Mouse (Mus musculus) hindbrain, embryonic 10.5 days (tissue): ENCODE data around the gene Arid4a. TPM values are rescaled to one million over a fixed set of nuclear protein-coding genes. Genes with fewer than 3 reads are reported as not detected.

ENCODE experiments used
- DNase-seq: peaks from one replicate; pipeline ENCODE4 v3.0.0-alpha.2; 2017; ENCODE audit warnings: low spot score
- H3K27ac ChIP-seq: fragments of 300-500 bp; sonication (generic); 2 replicates; pipeline ENCODE4 v1.5.1; 2016; ENCODE audit warnings: mild to moderate bottlenecking, moderate library complexity
- H3K27me3 ChIP-seq: fragments of 300-500 bp; sonication (generic); 2 replicates; pipeline ENCODE4 v1.6.1; 2016; ENCODE audit warnings: mild to moderate bottlenecking; ENCODE audit not compliant: poor library complexity, insufficient read depth, severe bottlenecking
- H3K36me3 ChIP-seq: fragments of 300-500 bp; sonication (generic); 2 replicates; pipeline ENCODE4 v1.6.1; 2016; ENCODE audit warnings: mild to moderate bottlenecking, moderate library complexity
- H3K4me1 ChIP-seq: fragments of 300-500 bp; sonication (generic); replicated peaks from 2 replicates; pipeline ENCODE4 v1.6.1; 2016; ENCODE audit warnings: mild to moderate bottlenecking
- H3K4me3 ChIP-seq: fragments of 300-500 bp; sonication (generic); 2 replicates; pipeline ENCODE4 v1.5.1; 2016; ENCODE audit warnings: mild to moderate bottlenecking, moderate library complexity
- H3K9me3 ChIP-seq: fragments of 300-500 bp; sonication (generic); 2 replicates; pipeline ENCODE4 v1.6.1; 2016; ENCODE audit warnings: mild to moderate bottlenecking, moderate library complexity
- WGBS: fragments of 180-500 bp; shearing (Covaris S2); methylation state at CpG from one replicate; pipeline ENCODE4 v1.1.7; 2016; 5-methylcytosine and 5-hydroxymethylcytosine counted together
- polyA plus RNA-seq: library from polyadenylated mRNA; unstranded; fragments of >200 nt; fragmentation: Nextera tagmentation; extraction: Ambion mirVana; gene quantifications from 2 replicates; pipeline ENCODE4 v1.2.1, GENCODE M21; 2016

The Arid4a gene
- polyA plus RNA-seq, 1 experiment from 2014 or later, result 21.6 TPM

DNA sequence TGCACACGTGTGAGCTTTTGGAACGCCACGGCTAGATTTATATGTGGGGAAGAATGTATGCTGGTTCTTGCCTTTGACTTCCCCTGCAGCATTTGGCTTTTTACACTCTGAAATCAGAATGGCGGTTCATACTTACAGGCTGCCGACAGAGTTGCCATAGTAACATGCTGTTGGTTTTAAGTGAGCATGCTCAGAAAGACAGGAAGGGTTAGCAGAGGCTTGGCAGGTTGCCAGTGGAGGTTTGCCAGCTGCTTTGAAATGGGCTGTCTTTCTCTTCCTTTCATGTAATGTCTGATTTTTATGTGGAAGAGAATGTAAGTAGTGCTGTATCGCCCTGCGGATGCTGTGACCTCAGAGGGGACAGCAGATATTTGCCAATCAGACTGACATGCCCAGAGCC lies 32.3 kb downstream of the Arid4a start:
- no peaks in the 10 kb centered on the region for H3K9me3 ChIP-seq

DNA sequence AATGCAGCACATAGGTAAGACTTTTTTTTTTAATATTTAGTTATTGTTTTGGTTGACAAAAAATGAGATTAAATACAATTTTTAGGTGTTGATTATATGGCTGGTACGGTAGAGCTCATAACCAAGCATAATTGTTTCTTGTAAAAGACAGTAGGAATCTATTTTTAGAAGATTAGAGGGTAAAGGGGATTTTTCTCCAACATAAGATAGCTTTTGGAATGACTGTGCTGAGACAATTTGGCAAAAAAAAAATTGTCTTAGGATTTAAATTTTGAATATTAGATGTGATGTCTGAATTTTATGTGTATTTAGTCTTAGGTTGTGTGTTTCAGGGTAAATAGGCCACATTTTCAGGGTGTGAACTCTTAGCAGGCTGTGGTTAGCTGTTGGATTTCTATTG lies 32.8 kb downstream of the Arid4a start:
- Histone ChIP-seq H3K4me1 (peaks cover 10% of the 10 kb centered on the region; the same call in 1 of the 2 replicates), H3K36me3 (peaks cover 36% of the 10 kb centered on the region), H3K27me3 (no peaks in the 10 kb centered on the region), H3K27ac (no peak overlapping the region), H3K4me3 (peak overlapping the region; percentile 30; the same call in 1 of the 2 replicates), H3K9me3 (no peaks in the 10 kb centered on the region)
- 93% methylated on average over 1 of the region's 1 CpGs for WGBS
- DNase-seq, result no peak

More for the DNA sequence above, 32.3 kb downstream of the Arid4a start:
- Histone ChIP-seq H3K4me3 (peak overlapping the region; percentile 30), H3K27ac (peak overlapping the region; percentile 77), H3K27me3 (no peaks in the 10 kb centered on the region), H3K36me3 (peaks cover 40% of the 10 kb centered on the region), H3K4me1 (peaks cover 10% of the 10 kb centered on the region; the same call in 1 of the 2 replicates)
- 66% methylated on average over 7 of the region's 7 CpGs for WGBS
- DNase-seq, result peak; percentile 57

DNA sequence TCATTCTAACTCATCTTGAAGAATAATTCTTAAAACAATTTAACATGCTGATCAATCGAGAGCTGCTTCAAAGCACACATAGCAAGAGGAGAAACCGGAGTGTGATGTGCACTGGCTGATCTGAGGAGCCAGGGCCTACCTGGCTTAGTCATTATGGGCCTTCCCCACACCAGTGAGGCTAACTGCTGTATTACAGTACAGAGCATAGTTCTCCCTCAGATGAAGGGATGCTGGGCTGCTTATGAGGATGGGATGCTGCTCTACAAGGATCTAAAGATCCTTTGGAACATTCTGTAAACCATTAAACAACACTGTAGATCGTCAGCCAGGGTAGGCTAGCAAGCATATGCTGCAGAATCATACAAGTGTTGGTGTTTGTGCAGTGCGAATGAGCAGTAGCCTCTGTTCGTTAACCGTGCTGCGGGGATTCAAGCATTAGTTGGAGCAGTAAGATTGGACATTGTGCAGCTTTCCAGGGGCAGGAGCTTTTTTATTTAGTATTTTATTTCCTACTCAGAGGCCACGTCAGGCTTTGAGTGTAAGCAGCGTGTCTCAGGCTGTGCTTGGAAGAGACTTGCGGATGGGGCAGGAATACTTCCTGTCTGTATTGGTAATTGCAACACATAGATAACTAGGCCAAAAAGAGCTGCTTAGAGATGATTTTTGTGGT lies 33.9 kb downstream of the Arid4a start:
- WGBS, result 92% methylated on average over 10 of the region's 10 CpGs
- Histone ChIP-seq H3K27me3 (no peaks in the 10 kb centered on the region), H3K9me3 (no peaks in the 10 kb centered on the region), H3K27ac (no peak overlapping the region), H3K4me3 (no peak overlapping the region), H3K4me1 (peaks cover 10% of the 10 kb centered on the region; the same call in 1 of the 2 replicates), H3K36me3 (peaks cover 33% of the 10 kb centered on the region)
- DNase-seq, result no peak

DNA sequence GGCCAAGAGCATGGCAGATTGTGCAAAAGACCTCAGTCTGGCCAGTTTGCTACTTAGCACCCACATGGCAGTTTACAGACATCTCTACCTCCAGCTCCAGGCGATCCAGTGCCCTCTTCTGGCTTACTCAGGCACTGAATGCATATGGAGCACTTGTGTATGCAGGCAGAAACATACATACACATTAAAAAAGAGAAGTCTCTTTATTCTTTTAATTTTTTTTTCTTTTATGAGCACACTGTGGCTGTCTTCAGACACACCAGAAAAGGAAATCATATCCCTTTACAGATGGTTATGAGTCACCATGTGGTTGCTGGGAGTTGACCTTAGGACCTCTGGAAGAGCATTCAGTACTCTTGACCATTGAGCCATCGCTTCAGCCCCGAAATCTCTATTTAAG lies 35.3 kb downstream of the Arid4a start:
- Histone ChIP-seq H3K4me3 (no peak overlapping the region), H3K36me3 (peaks cover 25% of the 10 kb centered on the region), H3K27ac (no peak overlapping the region), H3K4me1 (peaks cover 10% of the 10 kb centered on the region; the same call in 1 of the 2 replicates), H3K9me3 (no peaks in the 10 kb centered on the region), H3K27me3 (no peaks in the 10 kb centered on the region)
- DNase-seq, result no peak
- WGBS, result 74% methylated on average over 3 of the region's 3 CpGs

DNA sequence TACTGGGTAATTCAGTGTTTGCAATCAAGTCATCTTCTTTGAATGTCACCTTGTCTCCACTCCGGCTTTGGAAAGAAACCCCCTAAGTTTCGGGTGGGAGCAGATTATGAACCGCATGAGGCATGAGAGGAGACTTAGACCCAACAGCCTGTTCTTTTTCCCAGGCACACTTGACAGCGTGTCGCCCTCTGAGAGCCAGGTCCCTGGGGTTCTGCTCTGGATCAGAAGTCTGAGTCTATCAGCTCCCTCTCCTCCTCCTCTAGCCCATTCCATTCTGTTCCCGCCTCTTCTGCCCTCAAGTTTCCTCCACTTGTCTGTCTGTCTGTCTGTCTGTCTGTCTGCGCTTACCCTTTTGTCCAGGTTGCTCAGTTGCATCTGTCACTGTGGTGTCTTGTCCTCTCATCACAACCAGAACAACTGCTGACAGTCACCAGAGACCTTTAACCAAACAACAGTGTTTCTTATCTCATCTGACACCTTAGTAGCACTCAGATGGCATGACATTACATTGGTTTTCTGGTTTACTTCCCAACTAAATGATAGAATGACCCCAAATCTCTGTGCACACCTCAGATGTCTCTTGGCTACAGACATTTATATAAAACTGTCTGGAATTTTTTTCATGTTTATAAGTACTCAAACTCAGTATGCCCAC lies 36.7 kb downstream of the Arid4a start:
- Histone ChIP-seq H3K27ac (no peak overlapping the region), H3K4me3 (no peak overlapping the region), H3K4me1 (peaks cover 10% of the 10 kb centered on the region; the same call in 1 of the 2 replicates), H3K9me3 (no peaks in the 10 kb centered on the region), H3K36me3 (peaks cover 25% of the 10 kb centered on the region), H3K27me3 (no peaks in the 10 kb centered on the region)
- no peak for DNase-seq
- WGBS, result 88% methylated on average over 7 of the region's 7 CpGs

DNA sequence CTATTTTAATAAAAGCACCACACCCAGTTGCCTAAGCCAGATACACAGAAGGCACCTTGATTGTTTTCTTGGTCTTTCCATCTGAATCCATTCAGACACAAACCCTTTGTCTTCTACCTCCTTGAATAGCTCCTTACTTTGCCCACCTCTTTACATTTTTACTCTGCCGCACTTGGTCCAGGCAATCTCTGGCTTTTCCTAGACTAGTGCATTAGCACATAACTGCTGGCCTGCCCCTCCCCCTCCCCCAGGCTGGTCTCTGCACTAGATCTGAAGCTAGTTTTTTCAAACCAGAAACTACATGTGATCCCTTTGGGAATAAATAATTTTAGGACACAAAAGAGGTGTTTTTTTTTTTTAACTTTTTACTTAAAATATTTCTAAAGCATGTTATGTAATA lies 37.2 kb downstream of the Arid4a start:
- peaks cover 4% of the 10 kb centered on the region; the same call in 1 of the 2 replicates for H3K4me1 ChIP-seq
- H3K27me3 ChIP-seq, result no peaks in the 10 kb centered on the region
- H3K9me3 ChIP-seq, result no peaks in the 10 kb centered on the region
- peaks cover 30% of the 10 kb centered on the region for H3K36me3 ChIP-seq
- H3K4me3 ChIP-seq, result no peak overlapping the region
- DNase-seq, result no peak
- H3K27ac ChIP-seq, result no peak overlapping the region
- whole genome bisulfite sequencing, result 84% methylated on average over 1 of the region's 1 CpGs

DNA sequence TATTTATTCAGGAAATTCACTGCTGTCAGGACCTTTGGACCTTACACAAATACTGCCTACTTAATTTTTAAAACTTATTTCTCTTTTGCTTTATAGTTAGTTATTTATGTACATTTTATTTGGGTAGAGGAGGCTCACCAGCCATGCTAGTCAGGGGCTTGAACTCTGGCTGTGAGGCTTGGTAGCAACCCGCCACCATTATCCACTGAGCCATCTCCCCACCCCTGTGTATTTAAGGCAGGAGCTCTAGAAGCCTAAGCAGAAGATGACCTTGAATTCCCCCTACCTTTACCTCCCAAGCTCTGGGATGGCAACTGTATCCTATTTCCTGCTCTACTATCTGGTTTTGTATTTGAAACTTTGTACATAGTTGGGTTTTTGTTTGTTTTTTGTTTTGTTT lies 37.7 kb downstream of the Arid4a start:
- Histone ChIP-seq H3K9me3 (no peaks in the 10 kb centered on the region), H3K27ac (no peak overlapping the region), H3K27me3 (no peaks in the 10 kb centered on the region), H3K36me3 (peaks cover 30% of the 10 kb centered on the region), H3K4me3 (no peak overlapping the region), H3K4me1 (no peaks in the 10 kb centered on the region)
- WGBS, result 91% methylated on average over 1 of the region's 1 CpGs
- no peak for DNase-seq

DNA sequence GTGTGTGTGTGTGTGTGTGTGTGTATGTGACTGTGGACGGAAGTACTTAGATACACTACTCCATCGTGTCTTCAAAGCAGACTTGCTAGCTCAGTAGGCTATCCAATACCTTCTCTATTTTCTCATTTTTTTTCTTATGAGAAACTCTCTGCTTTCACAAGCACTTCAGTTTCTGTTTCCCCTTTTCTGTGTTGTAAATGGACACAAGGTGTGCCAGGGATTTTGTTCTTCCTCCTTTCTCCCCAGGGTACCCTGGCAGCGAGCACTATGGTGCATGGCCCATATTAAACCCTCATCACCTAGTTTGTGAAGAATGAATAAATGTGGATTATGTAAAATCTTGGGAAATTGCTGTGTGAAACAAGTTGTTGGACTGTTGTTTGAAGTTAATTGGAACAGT lies 39.7 kb downstream of the Arid4a start:
- 85% methylated on average over 3 of the region's 3 CpGs for whole genome bisulfite sequencing
- DNase-seq, result no peak
- H3K27ac ChIP-seq, result no peak overlapping the region
- peaks cover 34% of the 10 kb centered on the region for H3K36me3 ChIP-seq
- H3K4me1 ChIP-seq, result no peaks in the 10 kb centered on the region
- no peaks in the 10 kb centered on the region for H3K9me3 ChIP-seq
- no peaks in the 10 kb centered on the region for H3K27me3 ChIP-seq
- no peak overlapping the region for H3K4me3 ChIP-seq

DNA sequence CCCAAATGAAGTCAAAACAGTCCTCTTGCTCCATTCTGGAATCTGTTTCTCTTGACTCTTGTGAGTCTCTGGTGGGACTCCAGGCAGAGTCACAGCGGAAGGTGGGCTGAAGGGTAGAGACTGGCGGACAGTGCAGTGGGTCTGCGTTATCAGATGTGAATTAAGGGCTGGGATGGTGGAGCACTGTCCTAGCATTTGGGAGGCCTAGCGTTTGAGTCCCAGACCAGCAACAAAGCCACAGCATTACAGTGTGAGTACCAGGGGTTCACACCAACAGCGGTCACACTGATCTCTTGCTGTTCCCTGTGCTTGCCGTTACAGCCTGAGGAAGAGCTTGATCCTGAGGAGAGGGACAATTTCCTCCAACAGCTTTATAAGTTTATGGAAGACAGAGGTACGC lies 44.0 kb downstream of the Arid4a start:
- WGBS, result 93% methylated on average over 7 of the region's 7 CpGs
- H3K27me3 ChIP-seq, result no peaks in the 10 kb centered on the region
- DNase-seq, result no peak
- no peak overlapping the region for H3K4me3 ChIP-seq
- no peaks in the 10 kb centered on the region for H3K4me1 ChIP-seq
- peaks cover 68% of the 10 kb centered on the region for H3K36me3 ChIP-seq
- H3K9me3 ChIP-seq, result no peaks in the 10 kb centered on the region
- no peak overlapping the region for H3K27ac ChIP-seq

DNA sequence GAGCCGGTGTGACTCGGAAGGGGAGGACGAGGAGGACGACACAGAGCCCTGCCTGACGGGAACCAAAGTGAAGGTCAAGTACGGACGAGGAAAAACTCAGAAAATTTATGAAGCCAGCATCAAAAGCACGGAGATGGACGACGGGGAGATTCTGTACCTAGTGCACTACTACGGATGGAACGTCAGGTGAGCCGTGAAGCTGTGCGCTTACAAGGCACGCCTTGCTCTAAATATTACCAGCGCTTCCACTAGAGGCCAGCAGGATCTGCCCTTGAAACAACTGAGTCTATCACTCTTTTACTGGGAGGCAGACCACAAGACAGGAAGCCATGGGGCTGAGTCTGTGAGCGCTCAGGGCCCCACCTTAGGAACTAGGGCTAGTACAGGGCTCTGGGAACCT lies 54.1 kb downstream of the Arid4a start:
- Histone ChIP-seq H3K4me1 (no peaks in the 10 kb centered on the region), H3K9me3 (no peaks in the 10 kb centered on the region), H3K27ac (no peak overlapping the region), H3K4me3 (no peak overlapping the region), H3K27me3 (no peaks in the 10 kb centered on the region), H3K36me3 (peaks cover 94% of the 10 kb centered on the region)
- DNase-seq, result no peak
- WGBS, result 94% methylated on average over 17 of the region's 17 CpGs

DNA sequence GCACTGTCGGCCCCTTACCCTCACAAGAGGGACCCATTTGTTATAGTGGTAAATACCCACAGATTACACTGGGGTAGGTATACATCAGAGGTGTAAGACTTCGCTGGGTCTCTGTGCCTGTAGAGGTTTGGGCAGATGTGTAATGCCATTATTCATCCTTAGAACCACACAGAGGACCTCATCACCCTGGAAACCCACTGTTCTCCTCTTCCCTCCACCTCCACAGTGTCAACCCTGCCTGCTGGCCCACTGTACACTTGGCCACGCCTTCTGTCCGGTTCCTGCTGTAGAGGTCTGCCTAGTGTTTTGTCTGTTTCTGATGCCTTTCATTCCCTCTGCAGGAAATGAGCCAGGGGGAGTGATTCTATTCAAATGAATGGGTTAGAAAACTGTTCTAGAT lies 56.3 kb downstream of the Arid4a start:
- no peak overlapping the region for H3K27ac ChIP-seq
- peaks cover 98% of the 10 kb centered on the region for H3K36me3 ChIP-seq
- no peak overlapping the region for H3K4me3 ChIP-seq
- DNase-seq, result no peak
- no peaks in the 10 kb centered on the region for H3K9me3 ChIP-seq
- H3K27me3 ChIP-seq, result no peaks in the 10 kb centered on the region
- H3K4me1 ChIP-seq, result no peaks in the 10 kb centered on the region
- 93% methylated on average over 4 of the region's 4 CpGs for WGBS

DNA sequence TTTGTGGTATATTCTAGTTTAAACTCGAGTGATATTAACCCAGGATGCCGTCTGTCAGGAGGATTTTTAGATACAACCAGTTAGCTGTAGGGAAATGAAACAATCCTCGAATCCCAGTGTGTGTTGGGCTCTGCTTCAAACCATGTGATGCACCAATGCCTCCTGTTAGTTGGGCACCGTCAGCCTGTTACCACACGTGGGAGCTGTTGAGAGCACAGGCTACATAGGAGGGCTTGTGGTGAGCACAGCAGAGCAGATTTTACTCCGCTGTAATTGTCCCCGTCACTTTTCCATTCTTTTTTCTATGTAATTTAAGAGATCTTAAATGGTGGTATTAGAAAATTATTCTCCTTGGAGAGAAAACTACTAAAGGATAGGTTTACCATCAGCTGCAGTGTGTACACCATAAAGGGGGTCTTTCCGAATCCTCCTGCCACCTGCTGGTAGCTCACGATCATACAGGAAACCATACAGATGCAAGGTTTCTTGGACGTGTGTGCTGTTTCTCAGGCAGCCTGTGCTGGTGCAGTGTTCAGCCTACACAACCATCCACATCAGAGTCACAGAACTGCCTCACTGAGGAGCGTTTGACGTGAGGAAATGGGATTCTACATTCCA lies 57.4 kb downstream of the Arid4a start:
- Histone ChIP-seq H3K4me3 (no peak overlapping the region), H3K27me3 (no peaks in the 10 kb centered on the region), H3K36me3 (peaks cover 86% of the 10 kb centered on the region), H3K27ac (no peak overlapping the region), H3K9me3 (no peaks in the 10 kb centered on the region), H3K4me1 (no peaks in the 10 kb centered on the region)
- WGBS, result 68% methylated on average over 12 of the region's 12 CpGs
- DNase-seq, result peak; percentile 35

DNA sequence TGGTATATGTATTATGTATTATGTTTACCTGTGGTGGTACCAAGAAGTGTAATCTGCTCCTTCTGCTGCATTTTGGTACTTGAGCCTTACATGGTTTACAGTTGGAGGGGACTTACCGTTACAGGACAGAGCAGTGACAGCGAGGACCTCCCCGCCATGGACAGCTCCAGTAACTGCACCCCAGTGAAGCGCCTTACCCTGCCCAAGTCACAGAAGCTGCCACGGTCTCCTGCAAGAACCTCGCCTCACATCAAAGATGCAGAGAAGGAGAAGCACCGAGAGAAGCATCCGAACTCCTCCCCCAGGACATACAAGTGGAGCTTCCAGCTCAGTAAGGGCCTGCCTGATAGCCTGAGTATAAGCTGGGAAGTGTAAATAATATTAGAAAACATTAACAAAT lies 70.5 kb downstream of the Arid4a start:
- 91% methylated on average over 8 of the region's 8 CpGs for WGBS
- Histone ChIP-seq H3K27ac (no peak overlapping the region), H3K27me3 (no peaks in the 10 kb centered on the region), H3K4me3 (no peak overlapping the region), H3K36me3 (peaks cover 35% of the 10 kb centered on the region), H3K4me1 (no peaks in the 10 kb centered on the region), H3K9me3 (no peaks in the 10 kb centered on the region)
- DNase-seq, result no peak
